Mouse (Mus musculus) left cerebral cortex, adult 18-20 months (tissue): ENCODE measurements around the gene Snrnp35. TPM values are rescaled to one million over a fixed set of nuclear protein-coding genes. Genes with fewer than 3 reads are reported as not detected.
"Not testable (repeated sequence)": the region's sequence is repeated elsewhere in the genome, so short reads cannot be mapped to it uniquely, and the experiment has no call there.

Experiments
- DNase-seq, 2 experiments: peaks; one replicate each; pipeline ENCODE4 v3.0.0; 2021 to 2022; ENCODE audit warnings: low spot score in 2 of 2, mixed read lengths in 1 of 2
- long read RNA-seq, 2 experiments: library from polyadenylated mRNA; stranded (forward); transcript quantifications; one replicate each; pipeline ENCODE4 v2.0.0; 2021
- total RNA-seq, 2 experiments: library from RNA; stranded (reverse); gene quantifications; 2 replicates each; pipeline ENCODE4 v1.2.3; 2021

The Snrnp35 gene
- total RNA-seq: 10 to 100 TPM; 23.0 to 27.5 TPM
- long read RNA-seq, experiment 1, partial matches to known transcripts: 0 of 9 reads
- long read RNA-seq, experiment 1, other reads (novel, unspliced or antisense): 3 of 9 reads
- long read RNA-seq, experiment 2, transcript Snrnp35-201 (2 exons, 1,115 nt): major isoform, 6 of 12 reads
- long read RNA-seq, experiment 2, partial matches to known transcripts: 0 of 12 reads
- long read RNA-seq, experiment 2, other reads (novel, unspliced or antisense): 3 of 12 reads

GRCm38 (mm10) chr5:124482966-124483654 lies at the start of gene Snrnp35:
Gene Snrnp35 (plus strand): TSS chr5:124483134.
- peak; percentile 86 to 90 for DNase-seq

GRCm38 (mm10) chr5:124438229-124438628 lies 44.7 kb upstream of the Snrnp35 start:
- DNase-seq: no peak

- DNase-seq: no peak
Observed at GRCm38 (mm10) chr5:124438746-124439145, 44.2 kb upstream of the Snrnp35 start.

GRCm38 (mm10) chr5:124439447-124440093 lies 43.4 kb upstream of the Snrnp35 start, which contains the start of gene Kmt5a:
Gene Kmt5a (plus strand): TSS chr5:124439930.
- DNase-seq: peak; percentile 91 to 94

GRCm38 (mm10) chr5:124440094-124440701 lies 42.7 kb upstream of the Snrnp35 start:
- peak; percentile 39 to 49 for DNase-seq

GRCm38 (mm10) chr5:124442628-124443027 lies 40.3 kb upstream of the Snrnp35 start:
- DNase-seq: no peak

DNA sequence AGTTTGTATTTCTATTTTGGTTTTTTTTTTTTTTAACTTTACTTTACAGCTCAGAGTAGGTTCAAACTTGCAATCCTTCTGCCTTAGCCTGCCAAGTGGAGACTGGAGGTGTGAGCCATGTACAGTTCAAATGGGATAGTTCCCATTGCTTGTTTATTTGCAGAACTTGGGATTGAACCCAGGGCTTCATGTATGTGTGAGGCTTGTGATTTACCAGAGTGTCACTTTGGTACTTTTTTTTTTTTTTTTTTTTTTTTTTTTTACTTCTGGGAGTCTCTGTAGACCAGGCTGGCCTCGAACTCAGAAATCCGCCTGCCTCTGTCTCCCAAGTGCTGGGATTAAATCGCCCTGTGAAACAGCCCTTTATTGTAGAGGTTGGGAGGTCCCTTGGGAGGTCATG lies 38.7 kb upstream of the Snrnp35 start:
- no peak for DNase-seq

GRCm38 (mm10) chr5:124444661-124445561 lies 38.0 kb upstream of the Snrnp35 start:
- peak; percentile 70 to 85 for DNase-seq

- DNase-seq: no peak
Observed at GRCm38 (mm10) chr5:124445621-124446293, 37.2 kb upstream of the Snrnp35 start.

GRCm38 (mm10) chr5:124446301-124446881 lies 36.5 kb upstream of the Snrnp35 start:
- DNase-seq: no peak

- DNase-seq: no peak
Observed at GRCm38 (mm10) chr5:124449494-124449893, 33.4 kb upstream of the Snrnp35 start.

GRCm38 (mm10) chr5:124450051-124450450 lies 32.9 kb upstream of the Snrnp35 start:
- DNase-seq: no peak

DNA sequence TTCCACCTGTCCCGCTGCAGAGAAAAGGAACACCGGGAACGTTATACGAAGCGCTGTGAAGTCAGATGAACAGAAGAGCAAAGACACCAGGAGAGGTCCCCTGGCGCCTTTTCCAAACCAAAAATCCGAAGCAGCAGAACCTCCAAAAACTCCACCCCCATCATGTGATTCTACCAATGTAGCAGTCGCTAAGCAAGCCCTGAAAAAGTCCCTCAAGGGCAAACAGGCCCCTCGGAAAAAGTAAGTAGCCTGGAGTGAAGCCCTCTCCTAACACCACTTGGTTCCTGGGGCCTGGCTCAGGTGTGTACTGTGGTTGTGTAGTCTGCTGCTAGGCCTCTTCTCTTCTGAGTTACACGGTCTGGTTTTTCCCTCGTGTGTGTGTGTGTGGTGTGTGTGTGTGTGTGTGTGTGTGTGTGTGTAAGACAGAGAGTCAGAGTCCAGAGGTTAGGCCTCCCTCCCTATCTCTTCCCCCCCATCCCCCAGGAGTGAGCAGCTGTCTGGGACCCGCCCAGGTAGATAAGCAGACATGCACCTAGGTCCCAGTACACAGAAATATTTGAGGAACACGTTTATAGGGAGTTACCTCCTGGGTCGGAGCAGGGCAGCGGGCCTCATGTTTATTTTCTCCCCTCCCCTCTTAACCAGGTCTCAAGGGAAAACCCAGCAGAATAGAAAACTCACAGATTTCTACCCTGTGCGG lies 32.1 kb upstream of the Snrnp35 start:
- no peak for DNase-seq

DNA sequence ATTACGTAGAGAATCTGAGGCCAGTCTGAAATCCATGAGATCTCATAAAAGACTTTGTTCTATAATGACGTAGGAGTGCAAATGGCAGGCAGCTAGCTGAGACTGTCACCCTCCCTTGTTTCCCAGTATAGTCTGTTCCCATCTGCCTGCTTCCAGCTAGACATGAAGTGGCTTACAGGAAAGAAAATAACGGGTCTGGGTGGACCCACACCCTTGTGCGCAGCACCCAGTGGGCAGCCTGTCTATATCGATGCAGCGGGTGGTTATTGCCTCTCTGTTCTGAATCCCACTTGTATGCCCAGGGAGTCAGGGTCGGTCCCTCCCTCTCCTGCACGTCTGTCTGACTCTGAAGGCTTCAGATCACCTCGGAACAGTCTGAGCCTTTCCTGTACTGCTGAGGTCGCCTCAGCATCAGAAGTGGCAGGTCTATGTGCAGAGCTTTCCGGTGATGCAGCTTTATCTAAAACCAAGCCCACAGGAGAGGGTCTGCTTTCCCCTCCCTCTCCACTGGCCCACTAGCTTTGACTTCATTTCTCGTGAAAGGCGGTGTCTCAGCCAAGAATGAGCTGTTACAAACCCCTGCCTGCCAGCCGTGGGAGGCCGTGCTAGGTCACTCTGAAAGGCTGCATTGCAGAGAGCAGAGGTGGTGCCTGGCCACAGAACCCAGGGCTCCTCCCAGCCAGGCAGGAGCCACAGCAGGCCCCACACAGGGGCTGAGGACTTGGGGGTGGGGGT lies 30.3 kb upstream of the Snrnp35 start:
- DNase-seq: peak; percentile 30 to 59

DNA sequence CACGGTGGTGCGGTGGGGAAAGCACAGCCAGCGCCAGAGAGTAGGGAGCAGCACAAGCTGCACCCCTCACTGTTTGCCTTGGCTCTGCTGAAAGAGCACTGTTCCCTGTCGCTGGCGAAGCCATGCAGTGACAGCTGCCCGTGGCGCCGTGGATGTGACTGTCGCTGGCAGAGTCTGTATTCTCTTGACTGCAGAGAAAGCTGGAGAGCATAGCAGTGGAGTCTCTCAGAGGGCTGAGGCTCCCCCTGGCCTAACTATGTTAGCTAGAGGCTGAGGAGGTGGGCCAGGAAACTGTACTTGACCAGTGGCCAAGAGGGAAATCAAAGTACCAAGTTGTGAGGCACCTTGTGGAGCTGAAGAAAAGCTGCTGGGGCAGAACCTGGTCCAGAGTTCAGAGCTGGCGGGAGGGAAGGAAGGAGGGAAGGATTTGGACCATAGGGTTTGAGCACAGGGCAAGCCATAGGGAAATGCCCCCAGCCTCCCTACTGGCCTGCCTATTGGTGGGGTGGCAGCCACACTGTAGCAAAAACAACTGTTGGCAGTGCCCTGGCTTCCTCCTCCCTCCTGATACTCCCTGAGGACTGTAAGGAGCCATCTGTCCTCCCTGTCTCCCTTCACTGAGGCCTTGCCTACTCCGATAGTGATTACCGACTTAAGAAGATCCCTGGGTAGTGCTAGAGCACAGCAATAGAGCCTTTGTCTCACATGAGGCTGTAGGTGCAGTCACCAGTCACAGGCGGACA lies 29.4 kb upstream of the Snrnp35 start:
- peak; percentile 54 to 65 for DNase-seq

GRCm38 (mm10) chr5:124454082-124454419 lies 28.9 kb upstream of the Snrnp35 start:
- DNase-seq: no peak

DNA sequence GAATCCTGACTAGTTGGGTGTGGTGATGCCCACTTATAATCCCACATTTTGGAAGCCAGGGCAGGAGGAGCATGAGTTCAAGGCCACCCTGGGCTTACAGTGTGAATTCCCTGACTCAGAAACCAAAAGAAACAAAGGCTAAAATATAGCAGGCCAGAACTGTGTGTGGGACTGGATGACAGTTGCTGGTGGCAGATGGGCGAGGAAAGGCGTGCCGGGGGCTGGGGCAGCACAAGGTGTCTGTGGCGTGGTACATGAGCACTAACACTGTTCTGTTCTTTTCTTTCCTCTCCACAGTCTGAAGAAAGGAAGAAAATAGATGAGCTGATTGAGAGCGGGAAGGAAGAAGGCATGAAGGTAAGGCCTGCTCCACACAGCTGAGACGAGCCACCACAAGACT lies 26.2 kb upstream of the Snrnp35 start:
- DNase-seq: peak in 1 of 2 experiments; percentile 57

DNA sequence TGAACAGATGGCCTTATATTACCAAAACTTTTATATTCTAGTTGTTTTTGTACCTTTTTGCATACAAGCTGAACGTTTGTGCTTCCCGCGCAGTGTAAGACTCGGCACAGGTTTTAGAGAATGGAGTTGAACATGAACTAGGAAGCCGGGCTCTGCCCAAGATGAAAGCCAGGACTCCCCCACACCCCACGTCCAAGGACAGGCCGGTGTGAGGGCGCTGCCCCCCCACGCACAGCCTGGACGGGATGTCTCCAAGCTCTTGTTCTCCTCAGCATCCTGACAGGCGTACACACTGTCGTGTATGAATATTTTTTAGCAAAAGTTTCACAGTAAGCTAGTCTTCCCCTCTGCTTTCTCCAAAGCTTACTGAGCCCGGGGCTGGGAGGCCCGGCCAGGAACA lies 22.0 kb upstream of the Snrnp35 start:
- not testable (repeated sequence) for DNase-seq
